9 mouse cellular contexts compared by ENCODE assay signal in genomic region chr5:113503276-113503675, GRCm38 (mm10). TPM values are rescaled to one million over a fixed set of nuclear protein-coding genes. Genes with fewer than 3 reads are reported as not detected.
DNase-seq lines count a peak whose midpoint lies in the region; ATAC-seq and TF ChIP-seq lines count a peak whose summit lies in the region.
"Had no signal": no experiment of that assay in that cellular context is flagged by ENCODE, and none has a peak within 500 bp of the region (broad histone marks: within the 10 kb centered on the region; RNA-seq: fewer than 3 reads in every experiment).

No protein-coding gene starts in this region.

- 3% methylated on average over 10 of the region's 10 CpGs for WGBS in embryonic facial prominence, embryonic 12.5 days

- peak overlapping the region; percentile 39 for H3K4me3 ChIP-seq in layer of hippocampus, adult 2 months
- H3K4me3 ChIP-seq in embryonic facial prominence, embryonic 12.5 days: no peak overlapping the region

- H3K4me2 ChIP-seq in embryonic facial prominence, embryonic 12.5 days (replicated peaks): peak overlapping the region; percentile 22

- H3K9me3 ChIP-seq in embryonic facial prominence, embryonic 12.5 days: no peaks in the 10 kb centered on the region

- peaks cover 28% of the 10 kb centered on the region for H3K4me1 ChIP-seq in embryonic facial prominence, embryonic 12.5 days

- H3K27ac ChIP-seq in layer of hippocampus, adult 2 months: peak overlapping the region; percentile 89
- peak overlapping the region; percentile 64 for H3K27ac ChIP-seq in embryonic facial prominence, embryonic 12.5 days

- H3K9ac ChIP-seq in embryonic facial prominence, embryonic 12.5 days: no peak overlapping the region

- DNase-seq in layer of hippocampus, adult 2 months (ENCODE audit: low spot score in 2 of 2): peak; percentile 58
- DNase-seq in layer of hippocampus, adult 11-12 months (ENCODE audit: low spot score): no peak
- DNase-seq in left cerebral cortex, postnatal 25 days (ENCODE audit: low spot score in 2 of 2): peak; percentile 46 to 65
- DNase-seq in retina, postnatal 1 day: peak; percentile 67
- no peak for DNase-seq in adrenal gland, adult 2 months
- DNase-seq in liver: no peak
- DNase-seq in gastrocnemius, adult 8-10 months (ENCODE audit: low spot score in 2 of 2): no peak
- DNase-seq: kidney, postnatal 10 days had no signal

- peaks cover 4% of the 10 kb centered on the region; the same call in 1 of the 2 replicates for H3K27me3 ChIP-seq in embryonic facial prominence, embryonic 12.5 days

- intact Hi-C loops in left cerebral cortex, postnatal 25 days (cut with DNase I): no loop called here

- H3K36me3 ChIP-seq in embryonic facial prominence, embryonic 12.5 days: no peaks in the 10 kb centered on the region

- ATAC-seq in embryonic facial prominence, embryonic 12.5 days (ENCODE audit: insufficient number of reproducible peaks, insufficient read depth, low FRiP score, low TSS enrichment): no peak

- no peak for TF ChIP-seq CTCF in layer of hippocampus, adult 2 months (conservative IDR thresholded peaks at IDR 0.05)

RNA-seq across cellular contexts. Expression of gene Wscd2, which starts 13.1 kb away (rescaled TPM):
- total RNA-seq in layer of hippocampus, adult 2 months (2021): 10 to 100 TPM; 85.0 to 89.1 TPM
- polyA plus RNA-seq in embryonic facial prominence, embryonic 12.5 days (2016; fragmentation: Nextera tagmentation; extraction: Ambion mirVana): 7.1 and 8.3 TPM in 2 replicates
- total RNA-seq in left cerebral cortex, postnatal 25 days (2021): 10 to 100 TPM; 56.0 to 67.5 TPM
- total RNA-seq in adrenal gland, adult 2 months (2021): 1 to 10 TPM; 3.7 to 5.5 TPM
- polyA plus RNA-seq in adrenal gland, adult 2 months (2012; rRNA removed): 5.6 and 5.9 TPM in 2 replicates
- total RNA-seq in gastrocnemius, adult 8-10 months (2022): under 1 TPM; 0.13 to 0.29 (median 0.15) TPM

Comparison
In these comparisons a context has a peak if more than half of its experiments do, and no peak if none do; other contexts are left out.
1. DNase-seq: peak in layer of hippocampus, adult 2 months (2 of 2), left cerebral cortex, postnatal 25 days (2 of 2) and retina, postnatal 1 day (single experiment); none in layer of hippocampus, adult 11-12 months (single experiment), adrenal gland, adult 2 months (single experiment), liver (single experiment) and gastrocnemius, adult 8-10 months (0 of 2).
2. RNA of gene Wscd2, which starts 13.1 kb away (total RNA-seq): 85.0 to 89.1 TPM in layer of hippocampus, adult 2 months and 56.0 to 67.5 TPM in left cerebral cortex, postnatal 25 days; 3.7 to 5.5 TPM in adrenal gland, adult 2 months and 0.13 to 0.29 TPM in gastrocnemius, adult 8-10 months; every median in the first group is over 4 times any median in the second.